Mouse (Mus musculus) megakaryocyte-erythroid progenitor cell, adult 5-6 weeks (primary cell): ENCODE results near the gene Ppp1r3e. TPM values are rescaled to one million over a fixed set of nuclear protein-coding genes. Genes with fewer than 3 reads are reported as not detected.

Experiments used
- ATAC-seq: replicated peaks from 2 replicates; pipeline ENCODE4 v1.8.0; 2016; ENCODE audit warnings: mild to moderate bottlenecking, inconsistent platforms; ENCODE audit not compliant: severe bottlenecking, poor library complexity, low FRiP score, low TSS enrichment
- total RNA-seq, 2 experiments: library from RNA; stranded (forward) in 1 of 2; stranded (reverse) in 1 of 2; fragments of 200-1000, 215-1000 nt in 1 of 2; fragments of >200 nt in 1 of 2; fragmentation: Nextera tagmentation in 1 of 2; gene quantifications; 2 replicates each; pipeline ENCODE4 v1.2.3; 2014 to 2017

Gene Ppp1r3e
- total RNA-seq (2014; fragmentation: Nextera tagmentation) = 15.9 and 16.7 TPM in 2 replicates
- total RNA-seq (2017) = 1.6 and 2.5 TPM in 2 replicates

GRCm38 (mm10) chr14:54877048-54877715 lies at the start of gene Ppp1r3e:
Gene Ppp1r3e (minus strand): TSS chr14:54877550.
- peak; percentile 73 for ATAC-seq

- no peak for ATAC-seq
Observed at GRCm38 (mm10) chr14:54926401-54927158, 49.2 kb upstream of the Ppp1r3e start.

GRCm38 (mm10) chr14:54925349-54926342 lies 48.3 kb upstream of the Ppp1r3e start, which contains the start of gene Efs:
Gene Efs (minus strand): TSS chr14:54926126.
- no peak for ATAC-seq

DNA sequence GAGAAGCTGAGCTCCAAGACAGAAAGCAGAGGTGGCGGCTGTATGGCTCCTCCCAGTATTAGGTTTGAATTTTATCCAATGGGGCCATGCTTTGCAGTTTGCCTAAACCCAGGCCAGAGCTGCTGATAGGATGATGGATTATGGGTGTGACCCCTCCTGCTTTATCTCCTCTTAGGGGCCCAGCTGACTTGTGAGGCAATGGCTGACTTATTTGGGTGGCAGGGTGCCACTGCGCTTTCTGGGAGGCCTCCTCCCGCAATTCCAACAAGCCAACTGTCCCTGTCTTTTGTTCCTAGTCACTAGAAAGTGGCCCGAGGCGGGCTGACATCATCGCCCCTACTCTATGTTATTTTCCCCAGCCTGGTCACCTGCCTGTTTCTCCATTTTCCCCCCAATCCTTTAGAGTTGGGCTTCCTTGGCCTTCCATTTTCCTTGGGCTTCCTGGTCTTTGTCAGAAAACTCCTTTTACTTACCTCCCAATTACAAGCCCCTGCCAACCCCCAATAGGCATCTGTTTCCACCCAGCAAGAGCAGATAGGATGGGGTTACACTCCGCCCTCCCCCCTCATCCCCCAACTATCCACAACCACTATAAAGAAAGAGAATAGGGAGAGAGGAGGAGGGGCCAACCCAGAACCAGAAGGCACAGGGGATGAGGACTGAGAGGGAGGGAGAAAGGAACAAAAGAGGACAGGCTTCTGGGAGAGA lies 47.4 kb upstream of the Ppp1r3e start:
- peak; percentile 54 for ATAC-seq

DNA sequence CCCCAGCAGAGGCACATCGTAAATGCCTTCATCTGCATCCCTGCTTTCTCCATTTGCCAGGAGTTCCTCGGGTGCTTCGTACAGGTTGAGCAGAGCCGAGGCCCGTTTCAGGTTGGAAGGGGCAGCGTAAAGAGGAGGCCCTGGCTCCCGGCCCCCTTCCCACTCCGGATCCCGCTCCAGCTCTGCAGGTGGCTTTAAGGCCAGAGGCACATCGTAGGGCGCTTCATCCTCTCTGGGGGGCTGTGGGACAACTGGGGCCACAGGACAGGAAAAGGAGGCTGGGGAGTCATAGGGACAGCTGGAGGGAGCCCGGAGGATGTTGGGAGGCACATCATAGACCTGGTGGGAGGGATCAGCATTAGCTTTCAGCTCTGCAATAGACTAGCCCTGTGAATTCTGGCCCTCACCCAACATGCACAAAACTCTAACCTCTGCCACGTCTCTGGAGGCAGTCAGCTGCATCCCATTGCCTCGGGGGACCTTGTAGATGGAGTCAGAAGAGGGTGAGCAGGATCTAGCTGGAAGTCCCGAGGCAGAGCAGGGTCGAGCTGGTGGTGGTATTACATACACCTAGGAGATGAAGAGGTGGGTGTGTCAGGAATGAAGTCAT lies 42.8 kb upstream of the Ppp1r3e start:
- ATAC-seq = no peak

DNA sequence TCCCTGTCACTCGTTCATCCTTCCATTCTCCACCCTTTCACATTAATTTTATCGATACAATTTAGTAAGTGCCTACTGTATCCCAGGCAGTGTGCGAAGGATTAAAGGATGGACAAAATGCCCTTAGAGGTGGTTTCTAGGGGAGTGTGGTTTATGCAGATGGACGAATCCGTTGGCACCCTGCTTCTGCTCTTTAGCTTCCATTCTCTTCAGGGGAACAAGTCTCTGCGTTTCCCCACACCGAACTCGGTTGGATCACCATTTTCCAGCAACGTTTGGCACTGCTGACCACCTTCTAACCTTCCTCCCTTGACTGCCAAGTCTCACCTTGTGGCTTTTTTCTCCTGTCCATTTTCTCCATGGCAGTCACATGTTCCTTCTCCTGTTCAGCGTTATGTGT lies 36.0 kb upstream of the Ppp1r3e start:
- ATAC-seq = no peak

DNA sequence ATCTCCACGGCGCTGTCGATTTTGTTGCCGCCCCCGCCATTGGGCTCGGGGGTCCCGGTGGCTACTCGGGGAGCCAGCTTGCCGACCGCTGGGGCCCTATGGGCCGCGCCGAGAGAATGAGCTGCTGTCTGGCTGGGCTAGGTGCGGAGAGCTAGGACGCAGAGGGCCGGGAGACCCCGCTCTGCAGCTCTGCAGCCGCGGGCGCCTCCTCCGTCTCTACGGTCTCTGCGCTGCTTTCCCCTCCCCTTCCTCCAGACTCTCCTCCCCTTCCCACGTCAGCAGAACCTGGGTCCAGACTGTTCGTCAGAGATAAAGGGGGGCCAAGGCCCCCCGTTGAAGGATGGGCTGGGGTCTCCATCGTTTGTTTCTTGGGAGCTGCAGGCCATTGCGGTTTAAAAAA lies 35.5 kb upstream of the Ppp1r3e start, which contains the start of gene Slc22a17:
Gene Slc22a17 (minus strand): TSS at position 247 of the 400 bp plus-strand sequence.
- ATAC-seq = no peak

DNA sequence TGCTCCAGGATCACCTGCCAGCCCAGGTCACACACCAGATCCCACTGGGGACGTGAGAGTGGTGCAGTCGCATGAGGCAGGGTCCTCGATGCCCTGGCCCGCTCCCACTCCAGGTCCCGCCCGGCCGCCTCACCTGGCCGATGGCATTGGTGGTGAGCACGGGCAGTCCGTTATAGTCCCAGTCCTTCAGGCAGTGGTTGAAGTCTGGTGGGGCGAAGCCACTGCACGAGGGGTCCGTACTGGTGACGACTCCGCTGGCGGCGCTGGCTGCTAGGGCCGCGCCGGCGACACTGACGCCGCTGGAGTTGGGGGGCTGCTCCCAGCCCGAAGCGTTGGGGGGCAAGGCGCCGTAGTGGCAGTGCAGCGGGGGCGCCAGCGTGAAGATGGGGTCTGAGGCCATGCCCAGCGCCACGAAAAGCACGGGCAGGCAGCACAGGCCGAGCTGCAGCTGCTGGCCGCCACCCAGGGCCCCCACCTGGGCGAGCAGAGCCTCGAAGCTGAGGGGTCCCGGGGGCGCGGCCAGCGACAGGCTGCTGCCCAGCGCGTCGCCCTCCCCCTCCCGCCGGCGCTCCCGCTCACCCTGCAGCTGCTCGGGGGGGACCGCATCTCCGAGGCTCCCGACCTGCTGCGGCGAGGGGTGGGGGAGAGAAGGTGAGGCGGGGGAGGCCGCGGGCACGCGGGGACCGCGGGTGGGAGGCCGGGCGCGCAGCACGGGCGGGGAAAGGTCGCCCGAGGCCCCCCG lies 34.9 kb upstream of the Ppp1r3e start:
- no peak for ATAC-seq

GRCm38 (mm10) chr14:54908682-54909081 lies 31.3 kb upstream of the Ppp1r3e start:
- ATAC-seq = no peak

DNA sequence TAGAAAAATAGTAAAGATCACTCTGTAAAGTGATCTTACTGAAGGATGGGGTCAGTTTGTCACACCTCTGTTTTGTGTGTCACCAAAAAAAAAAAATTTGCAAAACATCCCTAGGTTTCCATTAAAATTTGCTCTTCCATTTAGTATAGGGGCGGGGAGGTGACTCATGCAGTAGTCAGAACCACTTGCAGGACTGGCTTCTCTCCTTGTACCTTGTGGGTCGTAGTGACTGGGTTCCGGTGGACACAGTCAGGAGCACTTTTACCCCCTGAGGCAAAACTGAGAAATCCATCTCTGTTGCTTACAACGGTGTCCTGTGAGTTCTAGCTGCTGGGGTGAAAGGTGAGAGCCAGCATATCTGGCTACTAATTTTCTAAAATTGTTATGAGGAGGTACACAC lies 26.3 kb upstream of the Ppp1r3e start:
- ATAC-seq = no peak

DNA sequence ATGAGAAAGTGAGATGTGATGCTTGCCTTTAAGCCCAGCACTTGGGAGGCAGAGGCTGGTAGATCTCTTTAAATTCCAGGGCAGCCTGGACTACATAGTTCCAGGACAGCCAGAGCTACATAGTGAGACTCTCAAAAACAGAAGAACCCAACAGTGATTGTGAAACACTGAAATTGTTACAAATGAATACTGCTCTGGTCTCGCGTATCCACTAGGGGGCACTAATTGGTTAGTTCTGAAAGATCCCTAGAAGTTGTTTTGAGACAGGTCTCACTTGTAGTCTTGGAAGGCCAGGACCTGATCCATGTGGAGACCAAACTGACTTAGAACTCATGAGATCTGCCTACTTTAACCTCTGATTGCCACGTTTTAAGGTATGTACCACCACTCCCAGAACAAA lies 23.0 kb upstream of the Ppp1r3e start:
- ATAC-seq = peak; percentile 70

DNA sequence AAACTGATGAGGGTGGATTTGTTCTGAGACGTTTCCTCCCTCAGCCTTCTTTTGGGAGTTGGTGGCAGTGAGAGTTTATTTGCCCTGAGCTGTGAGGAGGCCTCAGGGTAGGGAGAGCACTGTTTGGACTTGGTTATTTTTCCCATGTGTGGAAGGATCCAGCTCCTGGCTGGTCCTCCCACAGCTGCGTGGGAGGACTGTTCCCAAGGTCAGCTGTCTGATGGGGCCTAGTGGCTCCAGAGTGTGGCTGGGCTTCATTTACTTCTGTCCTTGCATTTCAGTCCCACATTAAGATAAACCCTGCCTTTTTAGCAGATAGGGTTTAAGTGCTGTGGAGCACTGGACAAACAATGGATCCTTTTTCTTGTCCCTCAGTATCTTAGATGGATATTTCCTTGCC lies 20.1 kb upstream of the Ppp1r3e start:
- no peak for ATAC-seq

DNA sequence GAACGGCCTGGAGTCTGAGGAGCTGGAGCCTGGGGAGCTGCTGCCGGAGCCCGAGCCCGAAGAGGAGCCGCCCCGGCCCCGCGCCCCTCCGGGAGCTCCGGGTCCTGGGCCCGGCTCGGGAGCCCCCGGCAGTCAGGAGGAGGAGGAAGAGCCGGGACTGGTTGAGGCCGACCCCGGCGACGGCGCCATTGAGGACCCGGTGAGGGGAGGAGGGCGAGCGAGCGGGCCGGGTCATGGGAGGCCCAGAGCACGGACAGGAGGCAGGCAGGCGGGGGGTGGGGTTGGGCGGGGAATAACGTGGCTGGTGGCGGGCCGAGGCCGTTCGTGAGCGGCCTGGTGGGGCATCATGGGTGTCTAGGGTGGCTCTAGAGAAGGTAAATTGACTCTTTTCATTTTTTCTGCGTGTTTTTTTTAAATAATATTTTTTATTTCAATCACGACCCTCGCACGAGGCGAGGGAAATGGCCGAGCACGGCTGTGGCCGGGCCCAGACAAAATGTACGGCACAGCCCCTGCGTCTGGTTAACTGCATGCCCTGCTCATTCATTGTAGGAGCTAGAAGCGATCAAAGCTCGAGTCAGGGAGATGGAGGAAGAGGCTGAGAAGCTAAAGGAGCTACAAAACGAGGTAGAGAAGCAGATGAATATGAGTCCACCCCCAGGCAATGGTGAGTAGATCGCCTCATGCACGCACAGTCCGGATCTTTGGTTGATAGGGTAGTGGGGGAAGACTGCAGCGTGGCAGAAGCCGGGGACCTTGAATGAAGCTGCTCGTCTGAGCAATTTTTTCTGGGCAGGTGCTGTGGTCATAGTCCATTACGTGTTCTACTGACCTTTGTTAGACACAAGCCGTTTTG lies 17.2 kb upstream of the Ppp1r3e start:
- no peak for ATAC-seq

DNA sequence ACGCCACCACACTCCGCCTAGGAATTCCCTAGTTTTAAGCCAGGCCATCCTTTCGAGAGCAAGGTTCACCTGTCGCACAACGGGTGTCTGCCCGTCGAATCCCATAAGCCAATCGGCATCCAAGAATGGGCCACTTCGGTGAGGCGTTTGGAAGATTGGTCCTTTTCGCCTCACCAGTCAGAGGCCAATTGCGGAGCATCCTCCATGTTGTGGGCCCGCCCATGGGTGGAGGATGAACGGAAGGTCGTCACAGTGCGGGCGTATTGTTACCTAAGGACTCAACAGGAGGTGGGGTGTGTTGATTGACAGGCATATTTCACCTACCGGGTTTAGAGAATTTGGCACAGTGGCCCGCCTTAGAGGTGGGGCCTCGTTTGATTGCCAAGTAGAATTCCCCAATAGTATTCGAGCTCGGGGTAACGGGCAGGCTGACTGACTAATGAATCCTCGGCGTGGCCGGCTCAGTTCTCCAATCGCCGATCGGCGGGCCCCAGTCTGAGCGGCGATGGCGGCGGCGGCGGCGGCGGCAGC lies 16.4 kb upstream of the Ppp1r3e start:
- peak; percentile 100 for ATAC-seq

- no peak for ATAC-seq
Observed at GRCm38 (mm10) chr14:54892200-54892599, 14.8 kb upstream of the Ppp1r3e start, which contains the start of gene Pabpn1. Gene Pabpn1 (plus strand): TSS chr14:54892500.

- ATAC-seq = no peak
Observed at GRCm38 (mm10) chr14:54885309-54885708, 8.0 kb upstream of the Ppp1r3e start.
